Mouse (Mus musculus) intestine, embryonic 15.5 days (tissue): ENCODE results near the gene 2300009A05Rik. TPM values are rescaled to one million over a fixed set of nuclear protein-coding genes. Genes with fewer than 3 reads are reported as not detected.

Experiments
- polyA plus RNA-seq: library from polyadenylated mRNA; unstranded; fragments of >200 nt; fragmentation: Nextera tagmentation; extraction: Ambion mirVana; gene quantifications from 2 replicates; pipeline ENCODE4 v1.2.1, GENCODE M21; 2015

The 2300009A05Rik gene
- polyA plus RNA-seq, 1 experiment from 2014 or later: 46.5 TPM

Other genes with a start within 250 kb of the 2300009A05Rik start
- 24.6 TPM in 2 replicates for gene Map2k5, start 21.3 kb downstream of the 2300009A05Rik start, polyA plus RNA-seq
- gene Iqch, start 203.2 kb upstream of the 2300009A05Rik start, polyA plus RNA-seq: 0.08 and 0.14 TPM in 2 replicates
- gene Aagab, start 203.4 kb upstream of the 2300009A05Rik start, polyA plus RNA-seq: 27.2 and 28.2 TPM in 2 replicates